Mouse (Mus musculus) CH12F3 (cell line): ENCODE results near the gene Dync1h1.
"Not testable (repeated sequence)": the region's sequence is repeated elsewhere in the genome, so short reads cannot be mapped to it uniquely, and the experiment has no call there.

ENCODE experiments used
- in situ Hi-C: fragments of 300-500 bp; cut with MboI; formaldehyde crosslinking; loops from 2 replicates; pipeline ENCODE4 v1.14.3; 2020; ENCODE audit warnings: low sequenced_read_pairs

The Dync1h1 gene

GRCm38 (mm10) chr12:110688921-110689320 lies 87.7 kb downstream of the Dync1h1 start:
- in situ Hi-C loops = not testable (repeated sequence)

DNA sequence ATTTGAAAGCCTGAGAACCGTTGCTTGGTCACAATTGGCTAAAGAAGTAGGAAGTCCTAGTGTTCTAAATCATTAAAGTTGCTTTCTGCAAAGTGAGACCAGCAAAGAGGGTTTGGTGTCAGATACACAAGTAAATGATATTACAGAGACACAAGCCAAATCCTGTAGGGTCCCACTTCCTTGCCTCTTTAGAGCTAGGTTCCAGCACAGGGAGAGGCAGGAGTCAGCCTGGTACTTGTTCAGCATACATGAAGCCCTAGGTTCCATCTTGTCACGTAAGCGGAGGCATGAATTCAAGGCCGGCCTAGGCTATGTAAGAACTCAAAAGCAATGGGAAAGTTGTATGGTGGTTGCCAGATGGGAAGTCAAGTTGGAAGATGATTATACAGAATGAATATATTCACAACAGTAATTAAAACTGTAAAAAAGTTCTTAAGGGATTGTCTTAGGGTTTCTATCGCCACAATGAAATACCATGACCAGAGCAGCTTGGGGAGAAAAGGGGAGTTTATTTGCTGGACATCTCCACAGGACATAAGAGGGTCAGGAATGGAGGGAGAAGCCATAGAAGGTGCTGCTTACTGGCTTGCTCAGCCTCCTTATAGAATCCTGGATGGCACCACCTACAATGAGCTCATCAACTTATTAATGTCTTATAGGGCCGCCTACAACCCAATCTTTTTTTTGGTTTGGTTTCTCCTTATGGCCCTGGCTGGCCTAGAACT lies 88.8 kb downstream of the Dync1h1 start:
- in situ Hi-C loops = no loop called here

GRCm38 (mm10) chr12:110693378-110693777 lies 92.1 kb downstream of the Dync1h1 start:
- in situ Hi-C loops = not testable (repeated sequence)

GRCm38 (mm10) chr12:110695676-110696171 lies 94.5 kb downstream of the Dync1h1 start:
- in situ Hi-C loops = no loop called here

- in situ Hi-C loops = no loop called here
These were observed 95.1 kb downstream of the Dync1h1 start for GRCm38 (mm10) chr12:110696173-110696974.

GRCm38 (mm10) chr12:110696975-110697400 lies 95.7 kb downstream of the Dync1h1 start:
- in situ Hi-C loops = no loop called here

DNA sequence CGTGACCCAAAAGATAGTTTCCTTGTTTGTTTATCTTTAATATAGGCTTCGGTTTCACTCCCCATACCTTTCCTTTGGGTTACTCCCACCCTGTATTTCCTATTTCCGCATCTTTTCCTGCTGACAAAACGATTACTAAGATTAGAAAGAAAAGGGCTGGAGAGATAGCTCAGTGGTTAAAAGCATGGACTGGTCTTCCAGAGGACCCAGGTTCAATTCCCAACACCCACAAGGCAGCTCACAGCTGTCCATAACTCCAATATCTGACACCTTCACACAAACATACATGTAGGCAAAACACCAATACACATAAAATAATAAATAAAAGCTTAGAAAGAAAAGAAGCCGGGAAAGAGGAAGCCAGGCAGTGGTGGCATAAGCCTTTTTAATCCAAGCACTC lies 96.2 kb downstream of the Dync1h1 start:
- in situ Hi-C loops = no loop called here

GRCm38 (mm10) chr12:110698080-110698479 lies 96.8 kb downstream of the Dync1h1 start:
- in situ Hi-C loops = no loop called here

- in situ Hi-C loops = no loop called here
These were observed 97.4 kb downstream of the Dync1h1 start for GRCm38 (mm10) chr12:110698523-110699170.

GRCm38 (mm10) chr12:110699171-110699547 lies 97.9 kb downstream of the Dync1h1 start:
- in situ Hi-C loops = no loop called here

DNA sequence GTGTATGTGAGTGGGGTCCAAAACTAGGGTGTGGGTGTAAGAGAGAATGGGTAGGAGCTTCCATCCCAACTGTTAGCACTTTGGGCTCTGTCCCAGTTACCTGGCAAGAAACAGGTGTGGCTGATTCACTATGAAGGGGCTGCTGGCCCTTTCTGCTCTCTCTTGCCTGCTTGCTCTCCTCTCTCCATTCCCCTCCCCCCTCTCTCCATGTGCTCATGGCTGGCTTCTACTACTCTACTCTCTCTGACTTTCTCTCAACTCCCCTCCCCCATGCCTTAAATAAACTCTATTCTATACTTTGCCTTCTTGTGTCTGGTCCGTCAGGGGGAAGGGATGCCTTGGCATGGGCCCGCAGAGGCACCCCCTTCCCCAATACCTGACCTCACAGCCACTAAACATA lies 99.5 kb downstream of the Dync1h1 start:
- in situ Hi-C loops = no loop called here

DNA sequence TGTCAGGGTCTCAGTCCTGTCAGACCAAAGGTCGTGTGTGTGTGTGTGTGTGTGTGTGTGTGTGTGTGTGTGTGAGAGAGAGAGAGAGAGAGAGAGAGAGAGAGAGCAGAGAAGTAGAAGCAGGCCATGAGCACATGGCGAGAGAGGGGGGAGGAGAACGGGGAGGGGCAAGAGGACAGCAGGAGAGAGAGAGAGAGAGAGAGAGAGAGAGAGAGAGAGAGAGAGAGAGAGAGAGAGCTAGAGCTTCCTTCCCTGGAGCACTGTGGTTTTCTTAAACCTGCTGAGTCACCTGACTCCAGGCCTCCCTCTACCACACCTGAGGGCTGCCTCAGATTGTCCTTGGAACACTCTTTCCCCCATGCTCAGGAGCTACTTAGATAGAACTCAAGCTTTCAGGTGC lies 100.1 kb downstream of the Dync1h1 start:
- in situ Hi-C loops = not testable (repeated sequence)

DNA sequence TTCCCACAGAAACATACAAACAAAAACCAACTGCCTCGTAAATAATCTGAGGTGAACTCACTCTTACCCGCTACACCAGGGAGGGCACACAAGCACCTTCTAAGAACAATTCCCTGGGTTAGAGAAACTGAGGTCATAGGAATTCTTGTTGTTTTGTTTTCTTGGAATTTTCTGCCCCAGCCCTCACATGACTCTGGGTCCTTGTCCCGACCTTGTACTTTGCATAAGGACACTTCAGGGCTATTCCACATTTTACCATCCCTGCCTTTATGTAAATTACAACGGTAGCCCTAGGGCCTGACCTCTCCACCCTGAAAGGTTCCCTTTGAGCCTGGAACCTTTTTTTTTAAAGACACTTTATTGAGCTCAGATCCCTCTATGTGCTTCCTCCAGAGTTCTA lies 101.3 kb downstream of the Dync1h1 start, which contains the start of gene Hsp90aa1:
Gene Hsp90aa1, minus strand, starts transcription at position 173 of the 400 bp plus-strand sequence.
- in situ Hi-C loops = no loop called here

DNA sequence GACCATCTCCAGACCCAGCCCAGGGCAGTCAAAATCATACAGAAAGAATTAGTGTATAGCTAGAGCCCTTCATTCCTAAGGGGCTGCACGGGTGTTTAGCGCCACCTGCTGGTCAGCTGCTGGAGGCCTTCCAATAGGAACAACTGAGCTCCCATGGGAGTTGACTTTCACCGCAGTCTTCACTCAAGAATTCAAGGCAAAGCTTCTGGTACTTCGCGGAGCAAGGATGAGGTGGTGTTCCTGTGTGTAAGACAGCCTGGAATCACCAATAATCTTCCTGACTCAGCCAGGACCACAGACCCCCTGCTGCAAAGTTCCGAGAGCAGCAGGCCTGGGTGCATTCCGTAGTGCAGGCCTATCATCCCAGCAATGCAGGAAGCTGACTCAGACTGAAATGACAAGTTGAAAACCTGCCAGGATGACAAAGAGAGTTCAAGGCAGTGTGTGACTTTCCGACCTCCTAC lies 101.8 kb downstream of the Dync1h1 start:
- in situ Hi-C loops = no loop called here

GRCm38 (mm10) chr12:110703682-110704081 lies 102.4 kb downstream of the Dync1h1 start:
- in situ Hi-C loops = no loop called here

DNA sequence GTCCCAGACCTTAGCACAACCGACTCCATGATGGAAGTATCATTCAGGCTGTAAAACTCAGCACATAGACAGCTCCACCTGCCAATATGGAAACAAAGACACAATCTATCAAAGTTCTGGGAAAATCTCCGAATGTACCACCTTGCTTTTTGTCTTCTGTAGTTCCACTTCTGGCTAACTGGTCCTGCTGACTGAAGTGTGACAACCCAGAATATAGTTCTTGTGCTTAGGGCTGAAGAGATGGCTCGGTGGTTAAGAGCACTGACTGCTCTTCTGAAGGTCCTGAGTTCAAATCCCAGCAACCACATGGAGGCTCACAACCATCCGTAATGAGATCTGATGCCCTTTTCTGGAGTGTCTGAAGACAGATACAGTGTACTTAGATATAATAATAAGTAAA lies 104.2 kb downstream of the Dync1h1 start:
- in situ Hi-C loops = not testable (repeated sequence)

DNA sequence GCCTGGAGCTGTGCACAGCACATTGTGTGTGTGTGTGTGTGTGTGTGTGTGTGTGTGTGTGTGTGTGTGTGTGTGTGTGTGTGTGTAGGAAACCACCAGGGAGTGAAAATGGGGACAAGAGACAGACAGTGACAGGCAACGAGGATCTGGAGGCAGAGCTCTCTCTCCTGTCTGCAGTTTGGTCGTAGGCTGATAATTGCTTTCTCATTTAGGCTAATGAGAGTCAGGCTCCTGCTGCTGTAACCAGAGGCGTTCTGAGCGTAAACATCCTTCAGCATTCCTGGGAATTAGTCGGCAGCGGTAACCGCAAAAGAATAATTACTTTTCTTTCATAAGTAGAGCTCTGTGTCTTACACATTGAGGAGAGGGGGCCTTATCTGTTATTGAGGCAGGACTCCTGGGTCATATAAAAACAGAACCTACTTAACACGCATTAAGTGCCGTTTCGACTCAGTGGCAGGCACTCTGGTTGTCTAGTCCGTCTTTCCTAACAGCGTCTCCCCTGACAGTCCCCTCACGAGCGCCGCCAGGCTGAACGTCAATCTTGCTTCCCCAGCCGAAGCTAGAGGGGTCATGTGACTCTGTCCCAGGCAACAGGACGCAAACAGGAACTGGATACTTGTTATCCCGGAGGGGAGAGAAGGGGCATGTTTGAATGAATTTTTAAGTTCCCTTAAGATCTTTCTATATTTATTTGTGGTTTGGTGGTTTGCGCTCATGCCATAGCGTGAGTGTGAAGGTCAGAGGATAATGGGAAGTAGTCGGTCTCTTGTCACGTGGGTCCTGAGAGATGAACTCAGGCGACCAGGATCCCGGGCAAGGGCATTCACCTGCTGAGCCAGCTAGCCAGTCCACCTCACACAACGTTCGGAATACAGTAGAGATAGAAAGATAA lies 105.3 kb downstream of the Dync1h1 start:
- in situ Hi-C loops = no loop called here

DNA sequence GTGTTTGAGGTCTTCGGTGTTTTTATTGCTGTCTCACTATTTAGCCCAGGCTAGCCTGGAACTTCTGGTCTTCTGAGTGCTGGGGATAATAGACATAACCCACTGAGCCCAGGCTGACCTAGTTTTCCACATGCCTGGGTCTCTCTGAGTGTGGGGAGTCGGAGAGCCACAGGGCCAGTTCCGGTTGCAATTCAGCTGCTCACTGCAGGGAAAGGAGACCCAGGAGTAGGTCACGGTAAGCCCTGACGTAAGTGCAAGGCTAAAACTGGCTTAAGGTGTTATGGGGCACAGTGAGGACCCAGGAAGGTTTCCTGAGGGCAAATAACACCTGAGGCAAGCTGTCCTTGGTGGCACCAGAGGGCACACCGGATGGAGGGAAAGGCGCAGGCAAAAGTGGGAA lies 106.2 kb downstream of the Dync1h1 start:
- in situ Hi-C loops = no loop called here

DNA sequence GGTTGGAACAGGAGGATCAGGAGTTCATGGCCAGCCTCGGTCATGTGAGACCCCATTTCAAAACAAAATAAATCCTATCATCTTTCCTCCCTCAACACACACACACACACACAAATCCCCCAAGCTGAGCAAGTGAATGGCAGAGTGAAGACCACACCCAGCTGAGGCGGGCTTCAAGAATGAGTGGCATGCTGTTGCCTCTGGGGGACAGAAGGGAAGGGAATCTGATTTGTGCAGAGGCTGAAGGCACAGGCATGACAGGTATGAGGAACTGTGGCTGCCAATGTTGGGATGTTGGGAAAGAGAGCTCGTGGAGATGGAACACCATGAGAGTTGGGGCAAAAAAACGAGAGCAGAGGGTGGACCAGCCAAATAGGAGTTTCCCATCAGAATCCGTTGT lies 110.0 kb downstream of the Dync1h1 start:
- in situ Hi-C loops = no loop called here

DNA sequence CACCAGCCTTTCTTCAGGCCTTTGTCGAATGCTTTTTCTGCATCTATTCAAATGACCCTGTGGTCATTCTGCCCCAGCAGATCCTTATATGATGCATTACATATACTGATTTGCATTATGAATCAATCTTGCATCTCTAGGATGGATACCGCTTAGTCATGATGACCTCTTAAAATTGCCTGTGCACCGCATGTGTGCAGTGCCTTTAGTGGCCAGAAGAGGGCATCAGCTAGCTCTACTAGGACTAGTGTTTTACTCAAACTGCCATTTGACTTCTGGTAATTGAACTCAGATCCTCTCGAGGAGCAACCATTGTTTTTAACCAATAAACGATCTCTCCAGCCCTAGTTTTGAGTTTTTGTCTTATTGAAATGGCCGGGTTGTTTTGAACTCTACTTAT lies 112.5 kb downstream of the Dync1h1 start:
- in situ Hi-C loops = no loop called here
